Mouse (Mus musculus) liver, embryonic 15.5 days (tissue): Measurements from ENCODE around the gene Myh15. TPM values are rescaled to one million over a fixed set of nuclear protein-coding genes. Genes with fewer than 3 reads are reported as not detected.

Experiments
- ATAC-seq: fragments of 200-750 bp; cut with Nextera tagmentation; 2 replicates; pipeline ENCODE4 v1.8.0; 2017; ENCODE audit warnings: moderate number of reproducible peaks, mild to moderate bottlenecking, moderate library complexity; ENCODE audit not compliant: insufficient read depth
- H3K27ac ChIP-seq: fragments of 300-500 bp; sonication (generic); replicated peaks from 2 replicates; pipeline ENCODE4 v1.5.1; 2015; ENCODE audit warnings: mild to moderate bottlenecking, inconsistent platforms
- H3K27me3 ChIP-seq: fragments of 300-500 bp; sonication (generic); 2 replicates; pipeline ENCODE4 v1.6.1; 2015; ENCODE audit warnings: mild to moderate bottlenecking, inconsistent platforms
- H3K36me3 ChIP-seq: fragments of 300-500 bp; sonication (generic); replicated peaks from 2 replicates; pipeline ENCODE4 v1.6.1; 2015; ENCODE audit warnings: moderate library complexity, mild to moderate bottlenecking, inconsistent platforms
- H3K4me1 ChIP-seq: fragments of 300-500 bp; sonication (generic); replicated peaks from 2 replicates; pipeline ENCODE4 v1.6.1; 2015; ENCODE audit warnings: inconsistent platforms
- H3K4me2 ChIP-seq: fragments of 300-500 bp; sonication (generic); 2 replicates; pipeline ENCODE4 v1.6.1; 2015; ENCODE audit warnings: moderate library complexity, mild to moderate bottlenecking, inconsistent platforms
- H3K4me3 ChIP-seq: fragments of 300-500 bp; sonication (generic); replicated peaks from 2 replicates; pipeline ENCODE4 v1.5.1; 2015; ENCODE audit warnings: mild to moderate bottlenecking, inconsistent platforms
- H3K9ac ChIP-seq: fragments of 300-500 bp; sonication (generic); 2 replicates; pipeline ENCODE4 v1.6.1; 2015; ENCODE audit warnings: moderate library complexity, mild to moderate bottlenecking, inconsistent platforms
- H3K9me3 ChIP-seq: fragments of 300-500 bp; sonication (generic); replicated peaks from 2 replicates; pipeline ENCODE4 v1.6.1; 2016; ENCODE audit warnings: inconsistent platforms
- WGBS: fragments of 180-500 bp; shearing (Covaris S2); methylation state at CpG from one replicate; pipeline ENCODE4 v1.1.7; 2015; ENCODE audit warnings: mixed read lengths; ENCODE audit not compliant: insufficient replicate concordance; 5-methylcytosine and 5-hydroxymethylcytosine counted together
- polyA plus RNA-seq: library from polyadenylated mRNA; unstranded; fragments of >200 nt; fragmentation: Nextera tagmentation; extraction: Ambion mirVana; gene quantifications from 2 replicates; pipeline ENCODE4 v1.2.1, GENCODE M21; 2015

Myh15 gene
- polyA plus RNA-seq, result not detected in 2 replicates

DNA sequence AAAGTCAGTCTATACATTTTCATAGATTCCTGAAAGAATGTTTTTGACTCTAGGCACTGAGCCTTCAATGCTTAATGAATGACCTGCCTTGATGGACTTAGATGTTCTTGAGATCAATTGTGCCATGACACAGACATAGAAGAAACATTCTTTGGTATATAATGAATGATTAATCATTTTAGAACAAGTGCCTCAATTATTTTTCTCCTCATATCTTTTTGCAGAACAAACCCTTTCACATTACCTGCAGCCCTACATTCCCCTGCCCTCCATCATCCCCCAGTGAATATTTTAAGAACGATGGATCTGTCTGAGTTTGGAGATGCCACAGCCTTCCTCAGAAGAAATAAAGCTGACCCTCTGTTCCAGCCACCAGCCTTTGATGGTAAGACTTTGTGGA, at the start of gene Myh15:
Gene Myh15, plus strand, starts transcription at position 301 of the 400 bp plus-strand sequence.
- Histone ChIP-seq H3K4me1 (no peaks in the 10 kb centered on the region), H3K36me3 (no peaks in the 10 kb centered on the region), H3K9ac (no peak within 1 kb of the TSS), H3K27ac (no peak within 1 kb of the TSS), H3K4me3 (no peak within 1 kb of the TSS), H3K9me3 (no peaks in the 10 kb centered on the region), H3K27me3 (no peaks in the 10 kb centered on the region), H3K4me2 (no peak within 1 kb of the TSS)
- WGBS, result 66% methylated on average over 1 of the region's 1 CpGs
- ATAC-seq, result no peak

DNA sequence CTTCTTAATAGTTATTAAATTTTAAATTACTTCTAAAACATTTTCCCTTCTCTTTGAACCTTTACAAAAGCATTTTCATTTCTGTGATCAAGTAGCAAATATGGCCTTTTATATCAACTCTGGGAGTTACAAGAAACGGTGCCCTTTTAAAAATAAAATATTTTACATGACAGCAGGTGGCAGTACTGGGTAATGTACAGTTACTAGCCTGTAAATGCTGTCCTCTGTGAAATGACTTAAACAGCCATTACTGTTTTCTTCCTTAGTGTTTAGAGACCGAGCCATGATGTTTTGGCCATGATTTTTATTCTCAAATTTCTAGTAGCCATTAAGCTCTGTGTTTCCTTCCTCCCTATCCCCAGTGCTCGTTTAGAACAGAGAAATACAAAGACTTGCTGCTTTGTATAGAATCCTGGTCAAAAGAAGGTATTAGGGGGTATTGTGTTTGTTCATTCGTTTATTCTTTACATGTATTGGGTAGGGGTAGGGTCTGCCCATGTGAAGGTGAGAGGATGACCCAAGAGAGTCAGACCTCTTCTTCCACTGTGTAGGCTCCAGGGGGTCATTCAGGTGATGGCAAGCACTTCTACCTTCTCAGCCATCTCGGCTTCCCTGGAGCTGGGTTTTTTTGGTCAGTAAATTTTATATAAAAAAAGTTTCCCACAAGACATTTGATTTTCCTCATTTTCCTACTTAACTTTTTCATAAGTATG, 40.5 kb upstream of the Myh15 start:
- Histone ChIP-seq H3K4me2 (no peak overlapping the region), H3K4me1 (no peaks in the 10 kb centered on the region), H3K9ac (no peak overlapping the region), H3K9me3 (no peaks in the 10 kb centered on the region), H3K27me3 (no peaks in the 10 kb centered on the region), H3K4me3 (no peak overlapping the region), H3K27ac (no peak overlapping the region), H3K36me3 (peaks cover 56% of the 10 kb centered on the region)
- 74% methylated on average over 5 of the region's 5 CpGs for WGBS
- ATAC-seq, result no peak

DNA sequence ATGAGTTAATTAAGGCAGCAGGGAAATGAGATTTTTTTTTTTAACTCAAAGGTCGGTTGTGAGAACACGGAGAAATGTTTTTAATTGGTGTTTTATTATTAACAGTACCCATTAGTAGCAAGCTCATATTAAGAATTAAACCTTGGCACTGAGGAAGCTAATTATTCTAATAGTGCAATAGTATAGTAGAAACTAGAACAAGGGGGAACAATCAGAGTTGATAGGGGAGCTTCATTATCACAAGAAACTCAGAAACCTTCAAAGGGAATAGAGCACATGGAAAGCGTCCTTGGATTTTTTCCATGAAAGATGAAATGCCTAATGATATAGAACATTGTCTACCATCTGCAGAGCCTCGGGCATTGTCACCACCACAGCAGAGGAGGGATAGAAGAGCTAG, 21.4 kb upstream of the Myh15 start:
- no peaks in the 10 kb centered on the region for H3K36me3 ChIP-seq
- no peaks in the 10 kb centered on the region for H3K9me3 ChIP-seq
- no peak overlapping the region for H3K27ac ChIP-seq
- WGBS, result 56% methylated on average over 4 of the region's 4 CpGs
- no peak overlapping the region for H3K9ac ChIP-seq
- ATAC-seq, result no peak
- H3K4me3 ChIP-seq, result no peak overlapping the region
- H3K4me1 ChIP-seq, result no peaks in the 10 kb centered on the region
- H3K27me3 ChIP-seq, result no peaks in the 10 kb centered on the region
- H3K4me2 ChIP-seq, result no peak overlapping the region

DNA sequence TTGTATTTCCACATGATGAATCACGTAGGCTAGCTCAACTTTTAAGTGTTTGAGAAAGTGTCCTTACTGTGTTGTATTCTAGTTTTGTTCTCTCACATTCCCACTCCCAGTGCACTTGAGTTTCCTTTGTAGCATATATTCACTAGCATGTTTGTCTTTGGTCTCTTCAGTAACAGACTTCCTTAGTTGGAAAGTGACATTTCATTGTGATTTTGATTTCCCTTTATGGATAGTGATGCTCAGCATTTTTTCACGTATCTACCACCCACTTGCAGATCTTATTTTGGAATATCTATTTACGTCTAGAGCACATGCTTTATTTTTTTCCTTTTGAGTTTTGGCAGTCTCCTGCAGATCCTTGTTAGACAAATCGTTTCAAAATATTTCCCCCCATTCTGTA, 19.5 kb upstream of the Myh15 start:
- H3K9me3 ChIP-seq, result no peaks in the 10 kb centered on the region
- H3K4me3 ChIP-seq, result no peak overlapping the region
- ATAC-seq, result no peak
- H3K36me3 ChIP-seq, result no peaks in the 10 kb centered on the region
- WGBS, result 58% methylated on average over 4 of the region's 4 CpGs
- no peak overlapping the region for H3K4me2 ChIP-seq
- no peaks in the 10 kb centered on the region for H3K27me3 ChIP-seq
- no peak overlapping the region for H3K9ac ChIP-seq
- H3K27ac ChIP-seq, result no peak overlapping the region
- no peaks in the 10 kb centered on the region for H3K4me1 ChIP-seq

DNA sequence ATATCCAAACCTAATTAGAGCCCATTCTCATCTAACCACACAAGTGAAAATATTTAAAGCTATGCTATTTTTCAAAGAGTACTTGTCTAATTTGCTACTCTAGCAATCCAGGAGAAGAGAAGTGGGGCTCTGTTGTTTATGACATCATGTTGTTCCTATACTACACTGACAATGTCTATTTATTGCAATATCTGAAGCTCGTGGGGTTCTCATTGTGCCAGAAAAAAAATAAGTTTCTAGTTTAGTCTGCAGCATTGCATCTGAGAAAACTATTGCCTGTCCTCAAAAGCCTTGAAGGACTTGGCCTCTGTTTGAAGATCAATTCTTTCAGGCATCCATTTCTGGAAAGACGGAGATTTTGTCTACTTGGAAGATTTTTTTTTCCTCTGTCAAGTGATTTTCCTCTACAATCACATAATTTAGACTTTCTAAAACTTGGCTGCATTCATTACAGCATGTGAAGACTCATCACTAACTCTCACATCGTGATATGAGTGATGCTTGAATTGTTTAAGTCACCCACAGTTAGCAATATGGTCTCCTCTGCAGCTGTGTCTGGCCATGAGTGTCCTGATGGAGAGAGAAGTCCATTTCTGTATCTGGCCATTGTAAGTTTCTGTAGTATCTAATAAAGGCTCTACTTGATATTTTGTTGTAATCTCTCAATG, 16.6 kb upstream of the Myh15 start:
- Histone ChIP-seq H3K9ac (no peak overlapping the region), H3K4me1 (no peaks in the 10 kb centered on the region), H3K9me3 (no peaks in the 10 kb centered on the region), H3K4me3 (no peak overlapping the region), H3K36me3 (no peaks in the 10 kb centered on the region), H3K27ac (no peak overlapping the region), H3K4me2 (no peak overlapping the region), H3K27me3 (no peaks in the 10 kb centered on the region)
- ATAC-seq, result no peak
- 52% methylated on average over 3 of the region's 3 CpGs for WGBS

DNA sequence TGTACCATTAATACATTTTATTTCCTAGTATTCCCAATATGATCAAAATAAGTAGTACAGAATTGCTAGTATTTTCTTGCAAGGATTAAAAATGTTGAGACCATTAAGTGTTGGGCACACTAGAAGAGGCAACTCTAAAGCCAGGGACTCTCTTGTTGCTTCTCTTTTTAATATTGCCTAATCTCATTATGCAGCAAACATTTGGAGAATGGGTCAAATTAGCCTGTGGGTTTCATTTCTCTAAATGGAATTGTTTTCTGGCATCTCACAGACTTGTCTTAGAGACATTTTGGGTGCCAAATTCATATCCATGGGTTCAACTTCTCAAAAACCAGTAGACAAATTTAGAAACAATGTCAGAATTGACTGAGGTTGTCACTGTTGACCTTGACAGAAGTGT, 8.1 kb upstream of the Myh15 start:
- no peak overlapping the region for H3K4me2 ChIP-seq
- no peak overlapping the region for H3K4me3 ChIP-seq
- H3K27me3 ChIP-seq, result no peaks in the 10 kb centered on the region
- no peak overlapping the region for H3K27ac ChIP-seq
- no peaks in the 10 kb centered on the region for H3K4me1 ChIP-seq
- no peak for ATAC-seq
- H3K36me3 ChIP-seq, result no peaks in the 10 kb centered on the region
- no peaks in the 10 kb centered on the region for H3K9me3 ChIP-seq
- no peak overlapping the region for H3K9ac ChIP-seq

DNA sequence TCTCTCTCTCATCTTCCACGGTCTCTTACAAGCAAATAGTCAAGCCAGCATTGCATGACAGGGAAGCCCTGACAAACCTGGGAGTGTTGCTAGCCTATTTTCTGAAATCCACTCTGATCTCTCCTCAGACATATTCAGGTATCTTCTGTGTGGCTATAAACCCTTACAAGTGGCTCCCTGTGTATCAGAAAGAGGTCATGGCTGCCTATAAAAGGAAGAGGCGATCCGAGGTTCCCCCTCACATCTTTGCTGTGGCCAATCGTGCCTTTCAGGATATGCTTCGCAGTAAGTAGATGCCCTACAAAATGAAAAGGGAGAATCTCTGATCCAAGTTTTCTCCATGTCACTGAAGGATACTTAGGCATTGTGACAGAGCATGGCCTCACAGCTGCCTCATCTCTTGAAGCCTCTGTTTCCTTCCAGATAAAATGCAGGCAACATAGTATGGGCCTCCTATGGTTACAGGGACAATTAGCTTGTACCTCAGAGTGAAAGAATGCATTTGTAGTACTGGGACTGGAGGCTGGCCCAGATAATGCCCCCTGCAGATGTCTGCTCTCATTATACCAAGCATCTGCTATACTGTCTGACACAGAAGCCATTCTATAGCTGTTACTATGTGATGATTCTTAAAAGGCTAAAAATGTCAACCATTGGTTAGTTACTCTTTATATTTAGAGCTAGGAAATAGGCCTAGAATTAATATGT, 12.1 kb downstream of the Myh15 start:
- 68% methylated on average over 5 of the region's 5 CpGs for WGBS
- H3K27ac ChIP-seq, result no peak overlapping the region
- no peaks in the 10 kb centered on the region for H3K4me1 ChIP-seq
- H3K36me3 ChIP-seq, result no peaks in the 10 kb centered on the region
- no peak overlapping the region for H3K4me3 ChIP-seq
- H3K9me3 ChIP-seq, result no peaks in the 10 kb centered on the region
- ATAC-seq, result no peak
- no peak overlapping the region for H3K4me2 ChIP-seq
- H3K27me3 ChIP-seq, result no peaks in the 10 kb centered on the region
- H3K9ac ChIP-seq, result no peak overlapping the region

DNA sequence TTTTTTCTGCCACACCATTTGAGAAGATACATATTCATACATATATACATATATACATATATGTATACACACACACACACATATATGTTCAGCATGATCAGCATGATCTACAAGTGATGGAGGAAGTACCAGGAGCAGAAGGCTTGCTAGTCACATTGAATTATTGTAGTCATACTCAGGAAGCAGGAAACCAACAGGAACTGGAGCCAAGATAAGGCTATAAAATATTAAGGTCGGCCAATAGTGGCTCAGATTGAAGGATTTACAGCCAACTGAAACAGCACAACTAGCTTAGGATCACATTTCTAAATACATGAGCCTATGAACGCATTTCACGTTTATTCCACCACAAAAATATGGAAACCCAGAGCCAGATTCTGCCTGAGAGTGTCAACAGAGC, 14.0 kb downstream of the Myh15 start:
- no peaks in the 10 kb centered on the region for H3K4me1 ChIP-seq
- no peak overlapping the region for H3K4me3 ChIP-seq
- ATAC-seq, result no peak
- 21% methylated on average over 3 of the region's 3 CpGs for WGBS
- no peaks in the 10 kb centered on the region for H3K27me3 ChIP-seq
- H3K36me3 ChIP-seq, result no peaks in the 10 kb centered on the region
- no peak overlapping the region for H3K27ac ChIP-seq
- H3K9ac ChIP-seq, result no peak overlapping the region
- H3K9me3 ChIP-seq, result no peaks in the 10 kb centered on the region
- no peak overlapping the region for H3K4me2 ChIP-seq

DNA sequence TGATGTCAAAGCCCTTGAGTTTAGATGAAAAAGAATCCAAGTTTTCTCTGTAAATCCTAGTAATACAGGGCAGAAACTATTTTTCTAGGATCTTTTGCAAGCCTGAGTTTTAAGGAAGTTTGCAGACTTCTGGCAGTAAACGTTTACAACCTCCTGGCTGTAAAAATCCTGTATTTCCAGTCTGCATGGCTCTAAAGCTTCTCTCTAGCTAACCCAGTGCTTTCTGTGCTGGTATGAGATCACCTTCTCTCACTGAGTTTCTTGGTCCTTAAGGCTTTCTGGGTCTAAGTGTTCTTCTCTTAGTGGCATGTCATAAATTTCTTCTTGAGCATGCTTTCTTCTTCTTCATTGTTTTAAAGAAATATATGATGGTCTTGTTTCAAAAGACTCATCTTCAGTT, 70.7 kb downstream of the Myh15 start:
- WGBS, result 11% methylated on average over 1 of the region's 1 CpGs
- H3K27ac ChIP-seq, result no peak overlapping the region
- H3K36me3 ChIP-seq, result no peaks in the 10 kb centered on the region
- no peak overlapping the region for H3K4me2 ChIP-seq
- H3K9ac ChIP-seq, result no peak overlapping the region
- H3K9me3 ChIP-seq, result no peaks in the 10 kb centered on the region
- no peaks in the 10 kb centered on the region for H3K4me1 ChIP-seq
- no peak overlapping the region for H3K4me3 ChIP-seq
- H3K27me3 ChIP-seq, result no peaks in the 10 kb centered on the region
- ATAC-seq, result no peak

DNA sequence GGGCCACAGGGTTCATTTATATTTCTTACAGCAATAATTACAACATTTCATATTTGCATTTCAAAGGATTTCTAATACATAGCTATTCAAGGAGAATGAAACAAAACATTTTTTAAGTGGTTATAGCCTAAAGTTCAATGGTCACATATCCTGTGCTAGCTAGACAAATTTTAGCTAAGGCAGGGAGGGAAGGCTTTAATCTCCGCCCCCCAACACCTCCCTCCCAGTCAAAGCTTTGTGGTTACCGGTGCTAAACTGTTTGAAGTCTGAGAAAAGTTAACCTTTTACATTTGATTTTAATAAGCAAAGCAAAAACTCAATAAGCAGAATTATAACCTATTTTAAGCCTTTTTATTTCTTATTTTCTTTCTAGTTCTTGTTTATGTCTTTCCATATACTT, 98.9 kb downstream of the Myh15 start:
- ATAC-seq, result no peak

DNA sequence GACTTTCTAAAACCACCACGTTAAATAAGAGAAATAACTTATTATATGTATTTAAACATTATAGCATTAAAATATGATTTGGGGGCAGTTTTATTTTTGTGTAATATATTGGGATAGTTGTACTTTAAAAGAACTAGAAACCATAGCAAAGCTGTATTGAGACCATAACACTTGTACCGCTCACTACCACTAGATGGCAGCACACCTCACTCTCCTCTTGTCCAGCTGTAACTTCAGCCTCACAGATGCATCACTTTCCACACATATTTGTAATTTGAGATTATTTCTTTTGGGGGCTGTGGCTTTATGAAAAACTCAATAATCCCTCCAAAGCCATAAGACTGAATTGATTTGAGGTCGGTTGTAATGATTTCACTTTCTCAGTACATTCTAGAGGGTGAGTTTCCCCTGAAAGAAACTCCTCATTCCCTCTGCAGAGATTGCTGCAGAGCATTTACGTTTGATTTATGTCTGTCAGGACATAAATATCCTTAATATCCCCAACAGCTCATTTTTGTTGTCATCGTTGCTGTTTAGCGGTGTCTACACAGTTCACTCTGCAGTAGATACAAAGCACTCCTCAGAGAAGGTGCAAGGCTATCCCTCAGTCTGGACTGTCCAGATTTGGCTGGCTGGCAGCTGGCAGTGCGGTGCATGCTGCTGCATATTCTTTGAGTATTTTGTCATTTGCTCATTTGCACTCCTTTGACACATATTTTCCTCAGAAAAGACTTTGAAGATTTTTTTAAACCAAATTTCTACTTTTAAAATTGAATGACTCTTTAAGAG, 107.3 kb downstream of the Myh15 start:
- Histone ChIP-seq H3K27me3 (no peaks in the 10 kb centered on the region), H3K4me3 (no peak overlapping the region), H3K27ac (no peak overlapping the region), H3K9me3 (no peaks in the 10 kb centered on the region), H3K4me2 (no peak overlapping the region), H3K4me1 (no peaks in the 10 kb centered on the region), H3K36me3 (no peaks in the 10 kb centered on the region), H3K9ac (no peak overlapping the region)
- WGBS, result 32% methylated on average over 7 of the region's 7 CpGs
- ATAC-seq, result no peak

More for the DNA sequence above, 98.9 kb downstream of the Myh15 start:
- H3K4me3 ChIP-seq, result no peak overlapping the region
- no peaks in the 10 kb centered on the region for H3K27me3 ChIP-seq
- H3K9ac ChIP-seq, result no peak overlapping the region
- H3K4me1 ChIP-seq, result no peaks in the 10 kb centered on the region
- no peak overlapping the region for H3K4me2 ChIP-seq
- no peak overlapping the region for H3K27ac ChIP-seq
- no peaks in the 10 kb centered on the region for H3K36me3 ChIP-seq
- WGBS, result 62% methylated on average over 2 of the region's 2 CpGs
- H3K9me3 ChIP-seq, result no peaks in the 10 kb centered on the region
